Mouse (Mus musculus): Measurements from ENCODE around the gene Tas2r140. TPM values are rescaled to one million over a fixed set of nuclear protein-coding genes. Genes with fewer than 3 reads are reported as not detected.

The Tas2r140 gene
- not detected in 2 replicates for total RNA-seq (2014; rRNA removed)
- polyA plus RNA-seq (2015; fragmentation: Nextera tagmentation; extraction: Ambion mirVana), result not detected in 2 replicates

DNA sequence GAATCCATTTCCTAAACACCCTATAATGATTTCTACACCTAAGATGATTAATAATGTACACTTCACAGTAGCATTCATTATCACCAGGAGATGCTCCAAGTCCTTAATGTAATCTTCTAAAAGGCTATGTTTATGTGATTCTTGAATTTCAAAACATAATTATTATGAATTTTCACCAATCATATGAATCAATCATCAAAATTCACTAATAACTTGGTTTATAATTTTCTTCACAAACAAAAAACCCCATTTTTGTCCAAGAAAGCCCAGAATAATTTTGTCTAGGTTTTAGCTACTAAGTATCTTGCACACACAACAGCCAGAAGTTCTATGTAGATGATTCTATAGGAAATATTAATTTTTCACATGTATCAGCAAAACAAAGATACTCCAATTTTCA is at the start of gene Tas2r140:
Gene Tas2r140, minus strand, starts transcription at position 101 of the 400 bp plus-strand sequence.
- DNase-seq (ENCODE audit: low spot score), result no peak
- no peak within 1 kb of the TSS for H3K9ac ChIP-seq (replicated peaks; ENCODE audit: low read length)

DNA sequence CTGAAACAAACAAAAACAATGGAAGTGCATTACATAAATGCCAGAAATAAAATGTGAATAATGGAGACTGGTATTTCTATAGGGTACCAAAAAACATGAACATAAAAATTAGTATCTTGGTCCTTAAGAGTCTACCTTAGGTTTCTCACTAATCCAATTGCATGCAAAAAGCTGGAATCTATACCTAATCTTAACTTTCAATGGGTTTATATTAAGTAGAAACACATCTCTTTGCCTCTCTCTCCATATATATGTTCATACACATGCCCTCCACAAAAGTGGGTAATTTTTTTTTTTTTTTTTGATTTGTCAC is 48.9 kb upstream of the Tas2r140 start, which contains the start of gene Smim10l1:
Gene Smim10l1, plus strand, starts transcription at position 301 of the 313 bp plus-strand sequence.
- Histone ChIP-seq H3K36me3 (ENCODE audit: insufficient read depth, low read length) (no peaks in the 10 kb centered on the region), H3K27me3 (ENCODE audit: insufficient read depth, low read length) (no peaks in the 10 kb centered on the region), H3K4me3 (ENCODE audit: low read length) (peak within 1 kb of the TSS; percentile 67), H3K9ac (replicated peaks; ENCODE audit: low read length) (peak within 1 kb of the TSS; percentile 93), H3K4me2 (ENCODE audit: low read depth, low read length) (peak within 1 kb of the TSS; percentile 68), H3K27ac (peak within 1 kb of the TSS; percentile 99), H3K9me3 (ENCODE audit: low read length) (no peaks in the 10 kb centered on the region), H3K4me1 (ENCODE audit: insufficient read depth, low read length) (no peaks in the 10 kb centered on the region)
- TF ChIP-seq CTCF (IDR thresholded peaks at IDR 0.05; ENCODE audit: low read depth), result no peak
- DNase-seq (ENCODE audit: low spot score), result no peak
- no peak for ATAC-seq

More for the DNA sequence above, at the start of gene Tas2r140:
- no peak for TF ChIP-seq CTCF (IDR thresholded peaks at IDR 0.05; ENCODE audit: low read depth)
- no peak for ATAC-seq
- no peak within 1 kb of the TSS for H3K4me2 ChIP-seq (ENCODE audit: low read depth, low read length)
- no peaks in the 10 kb centered on the region for H3K4me1 ChIP-seq (ENCODE audit: insufficient read depth, low read length)
- no peak within 1 kb of the TSS for H3K4me3 ChIP-seq (ENCODE audit: low read length)
- H3K36me3 ChIP-seq (ENCODE audit: insufficient read depth, low read length), result no peaks in the 10 kb centered on the region
- H3K27me3 ChIP-seq (ENCODE audit: insufficient read depth, low read length), result no peaks in the 10 kb centered on the region
- H3K9me3 ChIP-seq (ENCODE audit: low read length), result no peaks in the 10 kb centered on the region
- no peak within 1 kb of the TSS for H3K27ac ChIP-seq

DNA sequence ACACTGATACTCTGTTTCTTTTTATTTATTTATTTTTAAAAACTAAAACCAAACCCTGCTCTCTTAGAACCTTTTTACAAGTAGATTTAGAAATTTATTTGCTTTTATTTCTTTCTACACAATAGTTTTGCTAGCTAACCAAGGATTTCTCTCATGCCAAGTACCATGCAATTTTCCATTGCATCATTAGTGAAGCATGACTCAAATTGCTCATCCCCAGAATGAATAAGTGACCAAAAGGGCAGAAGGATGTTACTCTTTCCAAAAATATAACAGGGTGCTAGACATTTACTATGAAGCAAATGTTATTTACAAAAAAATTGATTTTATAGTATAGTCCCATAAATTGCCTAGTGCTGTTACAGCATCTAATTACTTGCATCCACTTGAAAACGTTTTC is 46.8 kb upstream of the Tas2r140 start:
- no peak for DNase-seq (ENCODE audit: low spot score)
- no peak for TF ChIP-seq CTCF (IDR thresholded peaks at IDR 0.05; ENCODE audit: low read depth)
- ATAC-seq, result no peak
- 53% methylated on average over 1 of the region's 1 CpGs for WGBS
- H3K27me3 ChIP-seq (ENCODE audit: insufficient read depth, low read length), result no peaks in the 10 kb centered on the region
- H3K4me1 ChIP-seq (ENCODE audit: insufficient read depth, low read length), result no peaks in the 10 kb centered on the region
- no peak overlapping the region for H3K9ac ChIP-seq (replicated peaks; ENCODE audit: low read length)
- no peaks in the 10 kb centered on the region for H3K36me3 ChIP-seq (ENCODE audit: insufficient read depth, low read length)
- no peak overlapping the region for H3K4me3 ChIP-seq (ENCODE audit: low read length)
- no peaks in the 10 kb centered on the region for H3K9me3 ChIP-seq (ENCODE audit: low read length)
- H3K4me2 ChIP-seq (ENCODE audit: low read depth, low read length), result no peak overlapping the region
- H3K27ac ChIP-seq, result no peak overlapping the region

DNA sequence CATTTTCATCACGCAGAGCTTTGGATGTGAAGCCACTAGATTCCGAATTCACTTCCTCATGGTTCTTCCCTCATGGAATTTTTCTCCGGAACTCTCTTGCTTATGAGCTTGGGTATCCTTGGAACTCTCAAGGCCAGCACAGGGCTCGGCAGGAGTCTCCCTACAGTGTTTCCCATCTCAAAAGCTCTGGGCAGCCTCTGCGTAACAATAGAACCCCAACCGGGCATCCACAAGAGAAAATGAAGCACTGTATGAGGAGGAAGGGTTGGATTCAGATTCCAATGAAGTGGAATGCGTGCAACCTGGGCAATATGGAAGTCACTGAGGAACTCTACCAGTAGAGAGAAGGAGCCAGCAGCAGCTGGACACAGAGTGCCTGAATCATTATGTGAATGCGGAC is 36.6 kb upstream of the Tas2r140 start:
- H3K9me3 ChIP-seq (ENCODE audit: low read length), result no peaks in the 10 kb centered on the region
- H3K36me3 ChIP-seq (ENCODE audit: insufficient read depth, low read length), result no peaks in the 10 kb centered on the region
- H3K4me3 ChIP-seq (ENCODE audit: low read length), result no peak overlapping the region
- no peak overlapping the region for H3K27ac ChIP-seq
- TF ChIP-seq CTCF (IDR thresholded peaks at IDR 0.05; ENCODE audit: low read depth), result no peak
- H3K9ac ChIP-seq (replicated peaks; ENCODE audit: low read length), result no peak overlapping the region
- DNase-seq (ENCODE audit: low spot score) (no peak), ATAC-seq (no peak)
- WGBS, result 70% methylated on average over 8 of the region's 8 CpGs
- no peaks in the 10 kb centered on the region for H3K4me1 ChIP-seq (ENCODE audit: insufficient read depth, low read length)
- no peak overlapping the region for H3K4me2 ChIP-seq (ENCODE audit: low read depth, low read length)
- no peaks in the 10 kb centered on the region for H3K27me3 ChIP-seq (ENCODE audit: insufficient read depth, low read length)

DNA sequence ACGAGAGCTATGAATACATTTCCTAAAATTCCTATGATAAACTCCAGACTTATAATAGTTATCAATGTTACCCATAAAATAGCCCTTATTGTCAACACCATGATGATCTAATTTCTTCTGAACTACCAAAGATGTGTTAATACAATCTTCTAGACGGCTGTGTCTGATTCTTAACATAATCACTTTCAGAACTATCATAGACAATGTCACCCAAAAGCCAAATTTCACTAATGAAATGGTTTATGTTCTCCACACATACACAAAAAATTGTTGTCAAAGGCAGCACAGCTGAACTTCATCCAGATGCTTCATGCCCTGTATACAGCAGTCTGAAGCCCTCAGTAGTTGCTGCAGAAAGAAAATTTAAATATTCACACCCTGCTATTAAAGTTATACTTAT is 18.6 kb downstream of the Tas2r140 start, which contains the start of gene Tas2r103:
Gene Tas2r103, minus strand, starts transcription at position 101 of the 400 bp plus-strand sequence.
- 86% methylated on average over 2 of the region's 2 CpGs for WGBS
- Histone ChIP-seq H3K4me1 (ENCODE audit: insufficient read depth, low read length) (no peaks in the 10 kb centered on the region), H3K9ac (replicated peaks; ENCODE audit: low read length) (no peak within 1 kb of the TSS), H3K9me3 (ENCODE audit: low read length) (no peaks in the 10 kb centered on the region), H3K4me3 (ENCODE audit: low read length) (no peak within 1 kb of the TSS), H3K36me3 (ENCODE audit: insufficient read depth, low read length) (no peaks in the 10 kb centered on the region), H3K4me2 (ENCODE audit: low read depth, low read length) (no peak within 1 kb of the TSS), H3K27me3 (ENCODE audit: insufficient read depth, low read length) (no peaks in the 10 kb centered on the region), H3K27ac (no peak within 1 kb of the TSS)
- TF ChIP-seq CTCF (IDR thresholded peaks at IDR 0.05; ENCODE audit: low read depth), result no peak
- no peak for DNase-seq (ENCODE audit: low spot score)
- no peak for ATAC-seq

Other genes starting within 250 kb of the Tas2r140 start
- not detected in 2 replicates for gene Tas2r123, start 208.7 kb downstream of the Tas2r140 start, total RNA-seq (2014; rRNA removed)
- not detected in 2 replicates for gene Tas2r123, start 208.7 kb downstream of the Tas2r140 start, polyA plus RNA-seq (2015; fragmentation: Nextera tagmentation; extraction: Ambion mirVana)
- gene Tas2r116, start 200.4 kb downstream of the Tas2r140 start, total RNA-seq (2014; rRNA removed), result not detected in 2 replicates
- gene Tas2r116, start 200.4 kb downstream of the Tas2r140 start, polyA plus RNA-seq (2015; fragmentation: Nextera tagmentation; extraction: Ambion mirVana), result not detected in 2 replicates
- gene Tas2r110, start 187.8 kb downstream of the Tas2r140 start, total RNA-seq (2014; rRNA removed), result not detected in 2 replicates
- not detected in 2 replicates for gene Tas2r110, start 187.8 kb downstream of the Tas2r140 start, polyA plus RNA-seq (2015; fragmentation: Nextera tagmentation; extraction: Ambion mirVana)
- not detected in 2 replicates for gene Tas2r113, start 162.8 kb downstream of the Tas2r140 start, total RNA-seq (2014; rRNA removed)
- not detected in 2 replicates for gene Tas2r113, start 162.8 kb downstream of the Tas2r140 start, polyA plus RNA-seq (2015; fragmentation: Nextera tagmentation; extraction: Ambion mirVana)
- not detected in 2 replicates for gene Tas2r125, start 146.2 kb downstream of the Tas2r140 start, total RNA-seq (2014; rRNA removed)
- not detected in 2 replicates for gene Tas2r125, start 146.2 kb downstream of the Tas2r140 start, polyA plus RNA-seq (2015; fragmentation: Nextera tagmentation; extraction: Ambion mirVana)
- not detected in 2 replicates for gene Tas2r129, start 104.7 kb downstream of the Tas2r140 start, total RNA-seq (2014; rRNA removed)
- not detected in 2 replicates for gene Tas2r129, start 104.7 kb downstream of the Tas2r140 start, polyA plus RNA-seq (2015; fragmentation: Nextera tagmentation; extraction: Ambion mirVana)
- not detected in 2 replicates for gene Tas2r131, start 97.9 kb downstream of the Tas2r140 start, total RNA-seq (2014; rRNA removed)
- gene Tas2r131, start 97.9 kb downstream of the Tas2r140 start, polyA plus RNA-seq (2015; fragmentation: Nextera tagmentation; extraction: Ambion mirVana), result not detected in 2 replicates
- not detected in 2 replicates for gene Tas2r109, start 74.9 kb downstream of the Tas2r140 start, total RNA-seq (2014; rRNA removed)
- gene Tas2r109, start 74.9 kb downstream of the Tas2r140 start, polyA plus RNA-seq (2015; fragmentation: Nextera tagmentation; extraction: Ambion mirVana), result not detected in 2 replicates
- not detected in 2 replicates for gene Tas2r103, start 18.7 kb downstream of the Tas2r140 start, total RNA-seq (2014; rRNA removed)
- gene Tas2r103, start 18.7 kb downstream of the Tas2r140 start, polyA plus RNA-seq (2015; fragmentation: Nextera tagmentation; extraction: Ambion mirVana), result not detected in 2 replicates
- 104 and 214 TPM in 2 replicates for gene Smim10l1, start 49.1 kb upstream of the Tas2r140 start, total RNA-seq (2014; rRNA removed)
- 129 and 148 TPM in 2 replicates for gene Smim10l1, start 49.1 kb upstream of the Tas2r140 start, polyA plus RNA-seq (2015; fragmentation: Nextera tagmentation; extraction: Ambion mirVana)
- not detected in 2 replicates for gene 5530400C23Rik, start 236.4 kb upstream of the Tas2r140 start, total RNA-seq (2014; rRNA removed)
- gene 5530400C23Rik, start 236.4 kb upstream of the Tas2r140 start, polyA plus RNA-seq (2015; fragmentation: Nextera tagmentation; extraction: Ambion mirVana), result not detected in 2 replicates

All from hindbrain, postnatal 0 days (tissue).